Mouse (Mus musculus) E14TG2a.4 (cell line): Measurements from ENCODE around the gene Rimbp3.

Experiments used
- CTCF ChIP-seq: conservative IDR thresholded peaks from 2 replicates; pipeline ENCODE4 v1.5.1; 2014; ENCODE audit warnings: low read length
- NANOG ChIP-seq: IDR thresholded peaks from 2 replicates; pipeline ENCODE4 v1.6.1; 2014; ENCODE audit warnings: borderline replicate concordance, low read length, mixed read lengths
- POU5F1 ChIP-seq: IDR thresholded peaks from 2 replicates; pipeline ENCODE4 v1.6.1; 2014; ENCODE audit warnings: low read length, borderline replicate concordance

- TF ChIP-seq CTCF = no peak
- TF ChIP-seq POU5F1 = no peak
- TF ChIP-seq NANOG = no peak
Observed at GRCm38 (mm10) chr16:17234499-17234895, 26.1 kb downstream of the Rimbp3 start.
